In the genomic region with DNA sequence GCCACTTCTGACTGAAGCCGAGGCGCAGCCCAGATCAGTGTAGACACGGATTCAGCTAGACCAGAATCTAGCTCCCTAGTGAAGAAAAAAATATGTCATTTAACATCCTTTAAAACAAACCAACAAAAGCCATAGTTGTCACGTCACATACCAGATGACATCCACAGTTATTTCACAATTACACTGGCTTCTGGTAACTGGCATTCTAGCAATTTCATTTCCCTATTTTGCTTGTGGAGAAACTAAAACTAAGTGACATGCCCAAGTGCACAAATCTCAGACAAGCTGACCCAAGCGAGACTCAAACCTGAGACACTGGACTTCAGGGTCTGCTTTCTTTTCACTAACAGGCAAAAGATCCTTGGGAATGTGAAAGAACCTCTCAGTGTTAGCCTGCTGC, we compare ENCODE assay signal across 26 mouse cellular contexts. TPM values are rescaled to one million over a fixed set of nuclear protein-coding genes. Genes with fewer than 3 reads are reported as not detected.
DNase-seq lines count a peak whose midpoint lies in the region; ATAC-seq and TF ChIP-seq lines count a peak whose summit lies in the region.
"Had no signal": no experiment of that assay in that cellular context is flagged by ENCODE, and none has a peak within 500 bp of the region (broad histone marks: within the 10 kb centered on the region; RNA-seq: fewer than 3 reads in every experiment).

No protein-coding gene starts in this region.

- H3K9ac ChIP-seq in liver, postnatal 0 days (replicated peaks), result no peak overlapping the region
- no peak overlapping the region for H3K9ac ChIP-seq in midbrain, embryonic 15.5 days
- H3K9ac ChIP-seq: heart, embryonic 13.5 days; kidney, embryonic 15.5 days; limb, embryonic 15.5 days; lung, embryonic 14.5 days; midbrain, embryonic 13.5 days; neural tube, embryonic 12.5 days had no signal

- H3K4me2 ChIP-seq in liver, postnatal 0 days (ENCODE audit: low read depth, low read length), result no peak overlapping the region
- no peak overlapping the region for H3K4me2 ChIP-seq in midbrain, embryonic 15.5 days
- H3K4me2 ChIP-seq: heart, embryonic 13.5 days; kidney, embryonic 15.5 days; limb, embryonic 15.5 days; lung, embryonic 14.5 days; midbrain, embryonic 13.5 days; neural tube, embryonic 12.5 days had no signal

- TF ChIP-seq EP300 in liver, postnatal 0 days (IDR thresholded peaks at IDR 0.05; ENCODE audit: low read depth), result no peak

- no peaks in the 10 kb centered on the region for H3K9me3 ChIP-seq in liver, postnatal 0 days (ENCODE audit: low read length)
- no peaks in the 10 kb centered on the region for H3K9me3 ChIP-seq in limb, embryonic 10.5 days (replicated peaks)
- no peaks in the 10 kb centered on the region for H3K9me3 ChIP-seq in midbrain, embryonic 15.5 days
- H3K9me3 ChIP-seq: forebrain, embryonic 10.5 days; heart, embryonic 13.5 days; kidney, embryonic 15.5 days; limb, embryonic 15.5 days; megakaryocyte, embryonic 14.5 days; midbrain, embryonic 13.5 days; neural tube, embryonic 12.5 days had no signal

- no peak for DNase-seq in liver, postnatal 0 days
- DNase-seq in liver, result no peak
- no peak for DNase-seq in limb, embryonic 10.5 days (ENCODE audit: low spot score)
- no peak for DNase-seq in adrenal gland, postnatal 10 days
- DNase-seq: cerebellum, adult 9-10 months; gastrocnemius, postnatal 25 days; heart, adult 2 months; heart, postnatal 14 days; layer of hippocampus, adult 9-11 months; lung, embryonic 14.5 days; retina, postnatal 1 day; right cerebral cortex, postnatal 25 days; spleen, adult 18-20 months had no signal

- peaks cover 78% of the 10 kb centered on the region for H3K79me2 ChIP-seq in macrophage (ENCODE audit: inconsistent target)

- H3K27me3 ChIP-seq in liver, postnatal 0 days (ENCODE audit: insufficient read depth, low read length), result no peaks in the 10 kb centered on the region
- no peaks in the 10 kb centered on the region for H3K27me3 ChIP-seq in limb, embryonic 10.5 days (ENCODE audit: low read depth, poor library complexity, severe bottlenecking)
- H3K27me3 ChIP-seq in midbrain, embryonic 15.5 days (replicated peaks), result no peaks in the 10 kb centered on the region
- H3K27me3 ChIP-seq: heart, embryonic 13.5 days; kidney, embryonic 15.5 days; limb, embryonic 15.5 days; megakaryocyte, embryonic 14.5 days; midbrain, embryonic 13.5 days; neural tube, embryonic 12.5 days had no signal

- TF ChIP-seq CTCF in liver, postnatal 0 days (IDR thresholded peaks at IDR 0.05; ENCODE audit: low read depth), result no peak
- TF ChIP-seq CTCF in bone marrow, adult 2 months (IDR thresholded peaks at IDR 0.05; ENCODE audit: control insufficient read depth, insufficient read depth, low read length), result no peak

- H3K4me1 ChIP-seq in liver, postnatal 0 days (ENCODE audit: insufficient read depth), result no peaks in the 10 kb centered on the region; the same call in 1 of the 2 replicates
- H3K4me1 ChIP-seq in bone marrow, adult 2 months (ENCODE audit: control insufficient read depth, insufficient read depth, low read length), result peaks cover 1% of the 10 kb centered on the region
- no peaks in the 10 kb centered on the region for H3K4me1 ChIP-seq in limb, embryonic 10.5 days
- H3K4me1 ChIP-seq in midbrain, embryonic 15.5 days, result 0 out of 2 replicates have a peak, but pooled peaks cover 5% of the 10 kb centered on the region
- H3K4me1 ChIP-seq: forebrain, embryonic 10.5 days; neural tube, embryonic 12.5 days had no signal

- ATAC-seq in liver, postnatal 0 days, result no peak
- ATAC-seq in midbrain, embryonic 15.5 days (replicated peaks), result no peak
- ATAC-seq: forebrain, embryonic 16.5 days; hindbrain, postnatal 0 days; intestine, embryonic 16.5 days; midbrain, embryonic 13.5 days had no signal

- WGBS in liver, postnatal 0 days (ENCODE audit: insufficient replicate concordance), result 80% methylated on average over 5 of the region's 5 CpGs
- 59% methylated on average over 5 of the region's 5 CpGs for WGBS in bone marrow, adult 2 months
- 24% methylated on average over 5 of the region's 5 CpGs for WGBS in macrophage (ENCODE audit: missing documents)
- WGBS in limb, embryonic 10.5 days, result 92% methylated on average over 5 of the region's 5 CpGs
- WGBS in midbrain, embryonic 15.5 days, result 94% methylated on average over 5 of the region's 5 CpGs

- TF ChIP-seq POLR2A in bone marrow, adult 2 months (IDR thresholded peaks at IDR 0.05; ENCODE audit: borderline replicate concordance, control insufficient read depth, low read depth, low read length), result no peak

- H3K27ac ChIP-seq in liver, postnatal 0 days (ENCODE audit: low read depth), result peak overlapping the region; percentile 29; the same call in 1 of the 2 replicates
- peak overlapping the region; percentile 5; the same call in 1 of the 2 replicates for H3K27ac ChIP-seq in bone marrow, adult 2 months (ENCODE audit: control insufficient read depth, insufficient read depth, low read depth, low read length, poor library complexity)
- peak overlapping the region; percentile 84 for H3K27ac ChIP-seq in macrophage
- H3K27ac ChIP-seq in limb, embryonic 10.5 days, result no peak overlapping the region
- H3K27ac ChIP-seq in midbrain, embryonic 15.5 days, result no peak overlapping the region
- H3K27ac ChIP-seq: forebrain, embryonic 10.5 days; heart, adult 2 months; heart, embryonic 13.5 days; hindbrain, postnatal 0 days; kidney, embryonic 15.5 days; limb, embryonic 15.5 days; midbrain, embryonic 13.5 days; neural tube, embryonic 12.5 days had no signal

- H3K4me3 ChIP-seq in liver, postnatal 0 days (ENCODE audit: low read depth, low read length), result no peak overlapping the region
- no peak overlapping the region for H3K4me3 ChIP-seq in bone marrow, adult 2 months (replicated peaks; ENCODE audit: control insufficient read depth, low read depth, low read length)
- no peak overlapping the region for H3K4me3 ChIP-seq in macrophage (ENCODE audit: inconsistent target)
- no peak overlapping the region for H3K4me3 ChIP-seq in limb, embryonic 10.5 days
- H3K4me3 ChIP-seq in midbrain, embryonic 15.5 days, result no peak overlapping the region
- H3K4me3 ChIP-seq: forebrain, embryonic 10.5 days; heart, adult 2 months; heart, embryonic 13.5 days; kidney, embryonic 15.5 days; limb, embryonic 15.5 days; midbrain, embryonic 13.5 days; neural tube, embryonic 12.5 days had no signal

- H3K36me3 ChIP-seq in liver, postnatal 0 days (replicated peaks; ENCODE audit: insufficient read depth, low read length), result peaks cover 63% of the 10 kb centered on the region
- H3K36me3 ChIP-seq in macrophage (ENCODE audit: inconsistent target), result peaks cover 46% of the 10 kb centered on the region
- H3K36me3 ChIP-seq in limb, embryonic 10.5 days, result peaks cover 66% of the 10 kb centered on the region
- peaks cover 48% of the 10 kb centered on the region for H3K36me3 ChIP-seq in midbrain, embryonic 15.5 days (replicated peaks)

RNA-seq across cellular contexts. Expression of a gene that starts 10.9 kb away (rescaled TPM):
- polyA plus RNA-seq in liver, postnatal 0 days (2015; fragmentation: Nextera tagmentation; extraction: Ambion mirVana), result 36.1 and 38.3 TPM in 2 replicates
- polyA plus RNA-seq in bone marrow, adult 2 months (2011; ENCODE audit: insufficient read depth, insufficient read length, low replicate concordance, missing spikeins), result 45.9 and 55.7 TPM in 2 replicates
- 100 to 1,000 TPM; 184 to 290 (median 245) TPM for total RNA-seq in macrophage (2018; cell fraction: chromatin; rRNA removed)
- 100 to 1,000 TPM; 108 to 165 (median 124) TPM for total RNA-seq in macrophage (2018; cell fraction: cytosol; rRNA removed)
- 100 to 1,000 TPM; 141 to 322 (median 221) TPM for total RNA-seq in macrophage (2018; cell fraction: nucleus; rRNA removed)
- polyA plus RNA-seq in macrophage (2018), result 79.1 to 112 TPM (median 87.3 TPM) in 3 replicates
- 134 and 153 TPM in 2 replicates for polyA plus RNA-seq in limb, embryonic 10.5 days (2016; fragmentation: Nextera tagmentation; extraction: Ambion mirVana)
- total RNA-seq in adrenal gland, postnatal 10 days (2021), result 10 to 100 TPM; 71.9 to 78.1 TPM
- polyA plus RNA-seq in midbrain, embryonic 15.5 days (2015; fragmentation: Nextera tagmentation; extraction: Ambion mirVana), result 160 and 166 TPM in 2 replicates

RNA-seq across cellular contexts. Expression of a gene that starts 23.2 kb away (rescaled TPM):
- 3.1 and 3.7 TPM in 2 replicates for polyA plus RNA-seq in liver, postnatal 0 days (2015; fragmentation: Nextera tagmentation; extraction: Ambion mirVana)
- polyA plus RNA-seq in bone marrow, adult 2 months (2011; ENCODE audit: insufficient read depth, insufficient read length, low replicate concordance, missing spikeins), result 10.8 and 18.6 TPM in 2 replicates
- 10 to 100 TPM; 13.6 to 93.8 (median 54.6) TPM for total RNA-seq in macrophage (2018; cell fraction: chromatin; rRNA removed)
- total RNA-seq in macrophage (2018; cell fraction: cytosol; rRNA removed), result 10 to 100 TPM in 21 of 26 experiments, 1 to 10 TPM in 5; 6.2 to 30.2 (median 17.2) TPM
- total RNA-seq in macrophage (2018; cell fraction: nucleus; rRNA removed), result 10 to 100 TPM; 13.0 to 68.1 (median 39.5) TPM
- 9.2 to 15.3 TPM (median 14.5 TPM) in 3 replicates for polyA plus RNA-seq in macrophage (2018)
- 34.8 and 42.5 TPM in 2 replicates for polyA plus RNA-seq in limb, embryonic 10.5 days (2016; fragmentation: Nextera tagmentation; extraction: Ambion mirVana)
- 10 to 100 TPM; 12.0 to 14.7 TPM for total RNA-seq in adrenal gland, postnatal 10 days (2021)
- 83.8 and 84.4 TPM in 2 replicates for polyA plus RNA-seq in midbrain, embryonic 15.5 days (2015; fragmentation: Nextera tagmentation; extraction: Ambion mirVana)

RNA-seq across cellular contexts. Expression of a gene that starts 55.4 kb away (rescaled TPM):
- polyA plus RNA-seq in liver, postnatal 0 days (2015; fragmentation: Nextera tagmentation; extraction: Ambion mirVana), result 1.7 and 1.8 TPM in 2 replicates
- polyA plus RNA-seq in bone marrow, adult 2 months (2011; ENCODE audit: insufficient read depth, insufficient read length, low replicate concordance, missing spikeins), result 5.3 and 5.8 TPM in 2 replicates
- total RNA-seq in macrophage (2018; cell fraction: chromatin; rRNA removed), result 10 to 100 TPM; 21.0 to 37.6 (median 30.0) TPM
- 10 to 100 TPM; 13.8 to 31.9 (median 22.2) TPM for total RNA-seq in macrophage (2018; cell fraction: cytosol; rRNA removed)
- total RNA-seq in macrophage (2018; cell fraction: nucleus; rRNA removed), result 10 to 100 TPM; 22.5 to 41.8 (median 30.4) TPM
- polyA plus RNA-seq in macrophage (2018), result 15.8 to 17.7 TPM (median 17.0 TPM) in 3 replicates
- 8.4 and 10.2 TPM in 2 replicates for polyA plus RNA-seq in limb, embryonic 10.5 days (2016; fragmentation: Nextera tagmentation; extraction: Ambion mirVana)
- 10 to 100 TPM; 43.1 to 44.7 TPM for total RNA-seq in adrenal gland, postnatal 10 days (2021)
- polyA plus RNA-seq in midbrain, embryonic 15.5 days (2015; fragmentation: Nextera tagmentation; extraction: Ambion mirVana), result 3.5 and 4.1 TPM in 2 replicates

Comparison
In these comparisons a context has a peak if more than half of its experiments do, and no peak if none do; other contexts are left out.
1. H3K27ac ChIP-seq: peak in liver, postnatal 0 days (single experiment), bone marrow, adult 2 months (single experiment) and macrophage (single experiment); none in limb, embryonic 10.5 days (single experiment) and midbrain, embryonic 15.5 days (single experiment).